Mouse (Mus musculus) E14TG2a.4 (cell line): ENCODE measurements around the gene Plpp2.

Source experiments
- CTCF ChIP-seq: conservative IDR thresholded peaks from 2 replicates; pipeline ENCODE4 v1.5.1; 2014; ENCODE audit warnings: low read length
- NANOG ChIP-seq: IDR thresholded peaks from 2 replicates; pipeline ENCODE4 v1.6.1; 2014; ENCODE audit warnings: borderline replicate concordance, low read length, mixed read lengths

DNA sequence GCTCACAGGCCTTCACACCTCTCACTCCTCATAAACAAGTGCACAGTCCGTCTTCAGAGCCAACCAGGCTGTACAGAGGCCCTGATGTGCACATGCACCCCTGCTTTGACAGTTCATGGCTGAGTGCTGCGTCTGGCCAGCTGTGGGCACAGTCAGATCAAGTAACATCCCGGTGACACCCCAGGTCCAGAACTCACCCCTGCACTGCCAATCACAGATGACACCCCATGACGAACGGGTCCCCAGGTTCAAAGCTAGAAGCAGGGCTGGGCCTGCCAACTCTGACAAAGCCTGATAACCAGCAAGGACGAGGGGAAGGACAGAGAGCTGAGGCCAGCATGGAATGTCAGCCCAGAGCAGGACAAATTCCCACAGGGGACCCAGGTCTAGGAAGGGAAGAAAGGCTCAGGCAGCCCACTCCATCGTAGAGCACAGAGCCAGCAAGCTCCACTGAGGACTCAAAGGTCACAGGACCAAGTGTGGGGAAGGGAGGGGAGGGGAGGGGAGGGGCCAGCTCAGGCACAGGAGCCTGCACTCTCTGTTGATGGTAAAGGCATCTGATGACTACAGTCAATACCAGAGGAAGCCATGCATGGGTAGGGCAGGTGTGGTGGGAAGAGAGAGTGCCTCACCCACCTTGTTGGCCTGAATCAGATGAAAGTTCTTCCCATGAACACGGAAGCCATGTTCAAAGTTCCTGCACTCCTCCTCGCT is 10.4 kb upstream of the Plpp2 start:
- TF ChIP-seq CTCF (no peak), NANOG (no peak)
